Comparison of ENCODE assay signal across 12 mouse cellular contexts in the genomic region with DNA sequence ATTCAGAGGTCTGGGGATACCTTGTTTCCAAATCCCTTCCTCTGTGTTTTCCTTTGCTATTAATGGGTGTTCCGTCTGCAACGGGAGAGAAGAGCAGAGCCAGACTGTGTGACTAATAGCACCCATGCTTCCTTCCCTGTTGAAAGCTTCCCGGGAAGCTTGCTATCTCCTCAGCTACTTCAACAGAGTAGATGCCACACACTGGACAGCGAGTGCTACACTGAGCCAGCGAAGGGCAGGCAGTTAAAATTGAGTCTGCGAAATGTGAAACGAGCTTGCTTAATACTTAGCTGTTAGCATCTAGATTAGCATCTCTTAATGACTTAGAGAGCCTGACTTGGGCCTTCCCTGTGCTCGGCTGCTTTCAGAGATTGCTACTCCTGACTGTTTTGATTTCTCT.
DNase-seq lines count a peak whose midpoint lies in the region; ATAC-seq lines count a peak whose summit lies in the region.
"Had no signal": no experiment of that assay in that cellular context is flagged by ENCODE, and none has a peak within 500 bp of the region (broad histone marks: within the 10 kb centered on the region; RNA-seq: fewer than 3 reads in every experiment).

No protein-coding gene starts in this region.

- H3K9me3 ChIP-seq in heart, embryonic 11.5 days (replicated peaks; ENCODE audit: control insufficient read depth, low read length), result no peaks in the 10 kb centered on the region
- H3K9me3 ChIP-seq in forebrain, embryonic 10.5 days, result no peaks in the 10 kb centered on the region

- no peaks in the 10 kb centered on the region for H3K4me1 ChIP-seq in heart, embryonic 11.5 days (ENCODE audit: control insufficient read depth, insufficient read depth, low read length)
- peaks cover 9% of the 10 kb centered on the region for H3K4me1 ChIP-seq in forebrain, embryonic 10.5 days

- H3K27ac ChIP-seq in heart, embryonic 11.5 days (ENCODE audit: low read depth, low read length), result no peak overlapping the region
- peak overlapping the region; percentile 13; the same call in 1 of the 2 replicates for H3K27ac ChIP-seq in forebrain, embryonic 10.5 days
- H3K27ac ChIP-seq: macrophage had no signal

- H3K27me3 ChIP-seq in heart, embryonic 11.5 days (ENCODE audit: control insufficient read depth, insufficient read depth, low read length), result no peaks in the 10 kb centered on the region
- no peaks in the 10 kb centered on the region for H3K27me3 ChIP-seq in forebrain, embryonic 10.5 days (ENCODE audit: poor library complexity, severe bottlenecking)

- H3K4me3 ChIP-seq in heart, embryonic 11.5 days (ENCODE audit: low read depth, low read length), result peak overlapping the region; percentile 5; the same call in 1 of the 2 replicates
- H3K4me3 ChIP-seq in forebrain, embryonic 10.5 days, result no peak overlapping the region

- 0 out of 2 replicates have a peak, but pooled peaks have one; percentile 59 for ATAC-seq in heart, embryonic 11.5 days (replicated peaks; ENCODE audit: insufficient number of reproducible peaks, low FRiP score, low TSS enrichment)

- no peak for DNase-seq in heart, postnatal 25 days (ENCODE audit: low spot score)
- peak; percentile 23 for DNase-seq in 3134 (ENCODE audit: extremely low read depth, insufficient read length, low spot score)
- DNase-seq in forebrain, embryonic 10.5 days (ENCODE audit: extremely low spot score, low spot score), result no peak
- DNase-seq in mesoderm, embryonic 11.5 days (ENCODE audit: low read depth, low spot score), result peak; percentile 5
- DNase-seq in adrenal gland, postnatal 10 days, result no peak
- DNase-seq in thymus, postnatal 4 days, result no peak
- DNase-seq in layer of hippocampus, postnatal 25 days (ENCODE audit: extremely low spot score in 1 of 2, low spot score in 1 of 2), result no peak
- DNase-seq: gastrocnemius, postnatal 25 days; kidney, postnatal 14 days; left cerebral cortex, postnatal 4 days had no signal

- 0 out of 2 replicates have a peak overlapping the region, but pooled peaks have one; percentile 34 for H3K9ac ChIP-seq in heart, embryonic 11.5 days (ENCODE audit: low read depth, low read length)

- 14% methylated on average over 8 of the region's 8 CpGs for WGBS in heart, embryonic 11.5 days (ENCODE audit: insufficient replicate concordance)
- 9% methylated on average over 8 of the region's 8 CpGs for WGBS in forebrain, embryonic 10.5 days

- no peaks in the 10 kb centered on the region for H3K36me3 ChIP-seq in heart, embryonic 11.5 days (ENCODE audit: control insufficient read depth, insufficient read depth, low read length)
- H3K36me3 ChIP-seq in forebrain, embryonic 10.5 days (replicated peaks), result no peaks in the 10 kb centered on the region

- H3K4me2 ChIP-seq in heart, embryonic 11.5 days, result peak overlapping the region; percentile 54

- intact Hi-C loops in heart, postnatal 25 days (cut with DNase I), result no loop called here

Comparison
In these comparisons a context has a peak if more than half of its experiments do, and no peak if none do; other contexts are left out.
1. DNase-seq: peak in 3134 (single experiment) and mesoderm, embryonic 11.5 days (single experiment); none in heart, postnatal 25 days (single experiment), forebrain, embryonic 10.5 days (single experiment), adrenal gland, postnatal 10 days (single experiment), thymus, postnatal 4 days (single experiment) and layer of hippocampus, postnatal 25 days (0 of 2).